Mouse (Mus musculus) erythroblast, embryonic 14.5 days (primary cell): ENCODE results near the gene Camk1d.

Experiments
- GATA1 ChIP-seq: IDR thresholded peaks from 2 replicates; pipeline ENCODE4 v1.6.1; 2012; ENCODE audit warnings: low read length, inconsistent platforms, mixed read lengths
- TAL1 ChIP-seq: IDR thresholded peaks from 3 replicates; pipeline ENCODE4 v1.6.1; 2012; ENCODE audit warnings: low read length, inconsistent platforms, mixed read lengths

- no peak for TF ChIP-seq GATA1
- no peak for TF ChIP-seq TAL1
Observed at GRCm38 (mm10) chr2:5469366-5469941, 244.9 kb downstream of the Camk1d start.
